Mouse (Mus musculus) lung, postnatal 14 days (tissue): Measurements from ENCODE around the gene Zic4.

ENCODE experiments used
- DNase-seq: peaks from one replicate; pipeline ENCODE4 v3.0.0; 2021

Zic4 gene

DNA sequence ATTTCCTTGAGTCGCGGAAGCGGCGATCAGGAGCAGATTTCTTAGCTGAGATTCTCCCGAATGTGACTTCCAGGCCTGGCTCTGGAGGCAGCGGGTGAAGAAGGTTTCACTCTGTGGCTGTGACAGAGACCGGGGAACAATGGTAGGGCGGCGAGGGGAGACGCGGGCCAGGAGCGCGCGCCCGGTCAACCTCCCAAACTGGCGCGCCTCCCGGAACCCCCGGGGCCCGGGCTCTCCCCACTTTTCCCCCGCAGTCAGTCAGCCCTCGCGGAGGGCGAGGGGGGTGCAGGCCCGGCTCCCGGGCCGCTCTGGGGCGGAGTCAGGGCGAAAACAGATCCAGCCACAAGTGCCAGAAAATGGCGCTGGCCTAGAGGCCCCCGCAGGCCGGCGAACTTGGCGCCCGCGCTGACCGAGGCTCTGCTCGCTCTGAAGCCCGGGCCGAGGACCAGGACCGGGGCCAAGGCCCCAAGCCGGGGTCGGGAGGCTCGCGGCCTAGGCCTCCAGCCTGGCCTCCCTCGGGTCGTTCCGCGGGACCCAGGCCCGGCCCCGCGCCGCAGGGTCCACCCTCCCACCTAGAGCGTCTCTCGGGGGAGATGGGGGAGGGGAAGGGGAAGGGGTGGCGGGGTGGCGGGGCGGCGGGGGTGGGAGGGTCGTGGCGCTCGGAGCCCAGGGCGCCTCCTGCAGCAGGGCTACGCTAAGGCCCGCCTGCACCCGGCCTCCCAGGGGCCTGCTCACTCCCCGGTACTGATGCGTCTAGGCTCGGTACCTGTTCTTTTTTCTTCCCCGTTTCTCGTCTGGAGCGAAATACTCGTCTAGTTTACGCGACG lies 19.3 kb downstream of the Zic4 start:
- DNase-seq = no peak

DNA sequence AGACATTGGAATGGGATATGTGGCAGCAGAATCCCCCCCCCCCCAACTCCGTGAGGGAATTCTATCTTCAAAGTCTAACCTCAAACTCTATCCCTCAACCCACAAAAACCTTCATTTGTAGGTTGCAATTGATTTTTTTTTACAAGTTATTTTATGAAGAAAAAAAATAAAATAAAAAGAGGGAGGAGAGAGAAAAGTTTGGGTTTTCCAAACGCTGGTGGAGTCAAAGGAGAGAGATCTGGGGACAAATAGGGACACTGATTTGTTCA lies 19.8 kb downstream of the Zic4 start:
- DNase-seq = no peak

DNA sequence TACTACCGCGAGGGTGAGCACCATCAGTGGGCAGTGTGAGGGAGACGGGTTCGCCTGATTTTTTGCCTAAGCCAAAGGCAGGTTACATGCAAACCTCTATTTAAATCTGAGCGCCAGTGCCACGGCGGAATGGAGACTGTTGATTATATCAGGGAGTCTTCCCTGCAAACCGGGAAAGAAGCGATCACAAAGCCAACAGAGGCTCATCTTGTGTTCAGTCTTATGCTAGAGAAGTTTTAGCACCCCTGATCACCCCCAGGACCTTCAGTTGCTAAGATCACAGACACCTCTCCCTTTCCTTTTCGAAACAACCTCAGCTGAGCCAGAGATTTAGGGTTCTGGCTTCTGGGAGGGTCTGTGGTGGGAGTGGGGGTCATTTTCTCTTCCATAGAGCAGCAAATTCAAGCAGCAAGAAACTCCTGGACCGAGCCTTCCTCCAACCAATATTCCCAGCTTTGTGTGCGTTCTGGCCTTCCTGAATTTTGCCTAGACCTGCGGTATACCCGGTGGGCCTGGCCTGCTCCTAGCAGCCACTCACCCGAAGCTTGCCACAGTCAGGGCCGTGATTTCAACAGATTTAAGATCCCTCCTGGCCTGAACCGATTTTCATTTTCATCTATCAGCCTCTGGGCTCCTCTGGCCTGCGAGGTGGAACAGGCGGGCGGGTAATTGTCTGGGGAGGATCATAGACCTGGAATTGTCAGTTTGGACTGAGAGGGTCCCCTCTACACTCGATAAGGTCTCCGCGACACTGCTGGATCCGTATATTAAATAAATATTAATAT lies 20.4 kb downstream of the Zic4 start:
- no peak for DNase-seq

DNA sequence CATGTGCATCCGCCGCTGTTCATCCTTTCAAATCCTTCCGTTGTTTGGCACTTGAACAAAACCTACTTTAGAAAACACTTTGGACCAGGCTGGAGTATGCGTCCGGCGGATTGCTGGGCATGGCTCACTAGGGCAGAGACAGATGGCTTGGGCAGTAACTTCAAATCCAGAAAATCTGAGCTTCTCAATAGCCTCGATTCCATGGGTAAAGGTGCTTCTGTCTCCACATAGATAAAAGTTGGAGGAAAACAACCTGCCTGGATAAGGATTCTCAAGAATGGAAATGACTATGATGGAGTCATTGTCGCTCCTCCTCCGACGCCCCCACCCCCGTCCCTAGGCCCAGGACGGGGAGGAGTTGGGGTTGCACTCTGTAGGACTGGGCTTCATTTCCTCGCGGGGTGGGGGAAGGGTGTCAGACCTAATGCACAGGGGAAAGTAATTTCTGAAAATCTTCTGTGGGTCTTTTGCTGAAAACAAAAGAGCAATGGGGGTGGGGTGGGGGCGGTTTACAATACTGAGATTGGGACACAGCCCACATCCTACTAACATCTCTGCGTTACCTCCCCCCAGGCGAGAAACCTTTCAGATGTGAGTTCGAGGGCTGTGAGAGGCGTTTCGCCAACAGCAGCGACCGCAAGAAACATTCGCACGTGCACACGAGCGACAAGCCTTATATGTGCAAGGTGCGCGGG lies 21.4 kb downstream of the Zic4 start:
- DNase-seq = no peak

DNA sequence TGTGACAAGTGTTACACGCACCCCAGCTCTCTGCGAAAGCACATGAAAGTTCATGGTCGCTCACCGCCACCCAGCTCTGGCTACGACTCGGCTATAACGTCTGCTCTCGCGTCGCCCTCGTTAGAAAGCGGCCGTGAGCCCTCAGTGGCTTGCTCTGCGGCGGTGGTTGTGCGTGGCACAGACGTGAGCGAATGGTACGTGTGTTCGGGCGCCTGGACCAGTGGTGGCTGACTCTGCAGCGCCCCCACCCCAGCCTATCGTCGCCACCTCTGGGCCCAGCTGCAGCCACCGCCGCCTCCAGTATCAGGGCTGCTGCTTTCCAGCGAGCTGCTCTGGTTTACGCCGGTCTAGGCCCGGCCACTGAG lies 21.9 kb downstream of the Zic4 start:
- no peak for DNase-seq

DNA sequence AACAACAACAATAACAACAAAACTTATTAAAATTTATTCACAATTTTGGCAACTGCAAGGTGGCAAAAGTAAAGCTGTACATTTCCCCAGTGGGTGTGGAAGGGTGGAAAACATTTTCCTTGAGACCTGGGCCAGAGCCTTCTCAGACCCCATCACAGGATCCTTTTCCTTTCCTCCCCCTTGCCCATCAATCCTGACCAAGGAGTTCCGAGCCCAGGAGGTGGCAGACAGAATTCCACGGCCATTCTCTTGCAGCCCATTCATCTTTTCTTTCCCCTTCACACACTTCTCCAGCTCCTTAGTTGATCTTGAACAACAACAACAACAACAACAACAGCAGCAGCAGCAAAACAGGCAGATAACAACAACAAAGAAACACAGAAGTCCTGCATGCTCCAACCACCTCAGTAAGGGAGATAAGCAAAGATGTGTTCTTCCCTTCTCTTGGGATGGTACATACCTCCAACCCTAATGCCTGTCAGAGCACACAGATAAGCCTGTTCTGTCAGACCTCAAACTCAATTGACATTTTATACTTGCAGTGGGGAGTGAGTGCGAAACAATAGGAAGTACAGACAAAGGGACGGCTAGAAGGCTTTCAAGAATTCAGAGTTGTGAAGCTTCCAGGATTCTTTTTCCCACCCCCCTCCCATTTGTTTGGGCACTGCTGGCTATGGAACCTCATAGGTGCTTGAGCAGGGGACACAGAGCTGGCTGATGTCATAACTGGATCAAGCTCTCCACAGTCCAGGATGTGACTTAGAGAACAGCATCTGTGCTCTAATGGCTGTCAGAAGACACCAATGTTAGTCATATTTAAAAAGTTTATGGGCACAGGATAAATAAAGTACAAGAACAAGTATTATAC lies 22.7 kb downstream of the Zic4 start:
- DNase-seq = no peak

DNA sequence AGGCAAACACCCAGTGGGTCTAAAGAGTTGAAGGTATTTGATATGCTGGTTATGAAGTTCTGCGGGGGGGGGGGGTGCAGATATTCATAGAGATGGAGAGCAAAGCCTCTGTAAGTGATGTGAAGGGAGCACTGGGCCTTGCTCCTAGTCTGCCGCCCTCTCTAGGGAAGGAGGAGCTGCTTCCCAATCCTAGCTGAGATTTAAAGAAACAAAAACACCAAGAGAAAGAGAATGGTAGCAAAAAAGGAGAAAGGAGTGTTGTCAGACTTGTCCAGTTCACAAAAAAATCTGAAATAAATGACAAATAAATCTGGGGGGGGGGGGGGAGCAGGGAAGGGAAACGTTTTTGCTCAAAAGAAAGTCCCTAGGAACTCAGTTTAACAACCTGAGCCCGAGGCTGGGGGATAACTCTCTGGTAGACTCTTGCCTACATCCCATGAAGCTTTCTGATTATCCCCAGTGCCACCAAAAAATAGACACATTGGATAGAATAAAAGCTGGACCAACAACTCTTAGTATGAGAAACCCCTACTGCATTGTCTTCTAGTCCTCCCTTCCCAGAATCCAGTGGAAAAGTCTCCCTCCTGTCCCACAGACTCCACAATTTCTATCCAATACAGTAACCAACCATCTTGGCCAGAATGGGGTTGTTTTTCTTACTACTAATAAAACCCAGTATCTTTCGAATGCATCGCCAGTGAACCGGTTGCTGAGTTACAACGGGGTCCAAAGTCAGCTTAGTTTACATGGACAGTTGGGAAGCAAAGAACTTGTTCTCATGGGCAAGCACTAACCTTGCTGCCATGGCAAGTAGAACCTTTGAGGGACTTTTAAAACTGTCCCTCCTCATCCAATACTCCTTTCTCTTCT lies 23.6 kb downstream of the Zic4 start:
- no peak for DNase-seq

DNA sequence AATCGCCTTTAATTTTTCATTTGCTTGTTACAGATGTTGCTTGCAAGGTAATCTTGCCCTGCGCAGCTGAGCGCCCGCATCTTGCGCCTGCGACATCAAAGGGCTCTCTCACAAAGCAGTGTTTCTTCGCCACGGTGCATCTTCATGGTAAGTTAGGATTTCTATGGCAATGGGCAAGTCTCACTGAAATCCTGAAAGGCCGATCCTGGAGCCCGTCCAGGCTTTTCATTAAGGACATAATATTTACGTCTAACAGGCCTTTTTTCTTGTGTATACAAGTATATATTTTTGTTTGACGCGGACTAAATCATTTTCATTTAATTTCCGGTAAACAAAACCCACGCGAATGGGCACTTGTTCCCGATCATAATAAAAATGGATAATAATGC lies 24.3 kb downstream of the Zic4 start:
- no peak for DNase-seq

DNA sequence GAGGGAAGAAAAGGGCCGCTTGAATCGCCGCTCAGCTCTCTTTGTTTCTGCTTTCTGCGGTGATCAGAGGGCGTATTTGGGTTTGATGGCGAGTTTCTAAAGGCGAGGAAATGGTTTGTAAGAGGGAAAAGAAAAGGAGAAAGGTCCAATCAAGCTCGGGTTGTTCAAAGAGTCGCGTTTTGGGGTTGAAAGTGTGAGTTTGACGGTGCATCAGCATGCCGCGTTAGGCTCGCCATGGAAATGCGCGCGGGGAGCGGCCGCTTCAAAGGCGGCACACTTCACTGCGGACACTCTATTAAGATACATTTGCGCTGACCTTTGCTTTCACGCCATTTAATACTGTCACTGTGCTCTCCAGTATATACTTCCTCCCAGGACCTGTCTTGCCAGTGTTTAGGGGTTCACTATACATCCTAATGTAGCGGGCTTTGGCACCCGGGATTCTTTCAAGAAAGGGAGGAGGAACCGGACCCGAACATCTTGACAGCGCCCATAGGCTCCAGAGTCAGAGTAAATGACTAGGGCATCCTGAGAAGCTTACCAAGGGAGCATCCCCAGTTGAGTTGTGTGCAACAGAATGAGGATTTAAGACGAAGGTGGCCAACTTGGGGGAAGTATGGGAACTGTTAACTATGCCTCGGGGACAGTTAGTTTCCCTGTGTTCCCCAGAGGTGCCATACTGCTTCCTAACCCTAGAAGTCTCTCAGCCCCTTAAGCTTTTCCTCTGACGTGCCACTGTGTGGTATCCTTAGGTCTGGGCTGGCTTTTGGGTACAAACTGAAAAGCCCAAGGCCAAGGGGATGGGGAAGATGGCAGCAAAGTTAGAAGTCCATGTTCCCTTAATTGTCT lies 24.9 kb downstream of the Zic4 start:
- no peak for DNase-seq

DNA sequence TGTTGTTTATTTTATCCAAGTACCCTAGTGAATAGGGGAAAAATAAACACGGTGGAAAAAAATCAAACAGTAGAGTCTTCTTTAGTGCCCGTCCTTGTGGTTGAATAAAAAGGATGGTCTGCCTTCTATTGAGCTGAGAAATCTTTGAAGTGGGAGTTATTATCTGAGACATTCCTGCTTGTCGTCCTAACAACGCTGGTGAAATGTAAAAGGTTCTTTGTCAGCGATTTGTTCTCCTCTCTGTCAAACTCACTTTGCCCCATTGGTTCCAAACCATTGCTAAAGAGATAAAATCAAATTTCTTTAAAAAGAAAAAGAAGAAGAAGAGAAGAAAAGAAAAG lies 25.5 kb downstream of the Zic4 start:
- no peak for DNase-seq

DNA sequence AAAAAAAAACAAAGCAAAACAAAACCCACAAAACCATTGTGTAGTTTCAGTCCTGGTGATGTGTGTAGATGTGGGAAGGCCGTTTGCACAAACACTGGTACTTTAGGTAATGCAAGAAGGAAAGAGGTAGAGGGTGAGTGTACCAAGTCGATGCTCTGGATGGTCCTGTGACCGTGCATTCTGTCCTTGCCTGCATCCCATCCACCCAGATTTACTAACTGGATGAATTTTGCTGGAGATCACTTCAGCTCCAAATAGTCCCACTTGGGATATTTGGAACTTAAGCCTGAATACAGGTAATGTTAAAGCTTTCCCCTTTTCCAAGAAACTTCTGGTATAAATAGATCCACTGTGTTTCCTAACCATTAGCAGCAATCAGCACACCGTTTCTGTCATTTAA lies 26.0 kb downstream of the Zic4 start:
- DNase-seq = no peak

DNA sequence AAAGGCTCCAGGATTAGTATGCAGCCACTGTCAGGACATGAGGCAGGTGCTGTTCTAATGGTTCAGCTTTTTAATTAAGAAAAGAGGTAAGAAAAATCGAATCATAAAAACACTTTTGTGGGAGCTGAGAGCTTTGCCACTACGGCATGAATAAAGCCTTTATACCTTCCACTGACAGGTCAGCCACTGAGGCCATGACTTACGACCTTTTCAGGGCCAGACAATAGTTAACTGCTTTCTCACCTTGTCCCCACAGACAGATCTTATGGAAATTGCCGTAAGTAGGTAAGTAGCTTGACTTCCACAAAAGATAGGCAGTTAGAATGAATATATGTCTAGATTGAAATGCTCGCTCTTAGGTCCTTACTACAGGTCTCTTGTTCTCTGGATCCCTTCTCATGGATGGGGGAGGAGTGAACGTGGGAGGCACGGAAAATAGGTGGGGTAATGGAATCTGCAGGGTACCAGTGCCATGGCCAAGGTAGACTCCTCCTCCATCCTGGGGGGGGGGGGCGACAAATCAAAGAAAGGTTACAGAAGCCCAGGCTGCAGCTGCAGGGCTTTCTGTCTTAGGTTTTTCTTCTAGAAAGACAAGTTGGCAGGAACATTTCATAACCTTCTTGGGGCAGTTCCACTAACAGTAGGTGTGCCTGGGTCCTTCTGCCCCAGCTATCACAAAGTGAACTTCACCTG lies 31.3 kb downstream of the Zic4 start:
- no peak for DNase-seq

DNA sequence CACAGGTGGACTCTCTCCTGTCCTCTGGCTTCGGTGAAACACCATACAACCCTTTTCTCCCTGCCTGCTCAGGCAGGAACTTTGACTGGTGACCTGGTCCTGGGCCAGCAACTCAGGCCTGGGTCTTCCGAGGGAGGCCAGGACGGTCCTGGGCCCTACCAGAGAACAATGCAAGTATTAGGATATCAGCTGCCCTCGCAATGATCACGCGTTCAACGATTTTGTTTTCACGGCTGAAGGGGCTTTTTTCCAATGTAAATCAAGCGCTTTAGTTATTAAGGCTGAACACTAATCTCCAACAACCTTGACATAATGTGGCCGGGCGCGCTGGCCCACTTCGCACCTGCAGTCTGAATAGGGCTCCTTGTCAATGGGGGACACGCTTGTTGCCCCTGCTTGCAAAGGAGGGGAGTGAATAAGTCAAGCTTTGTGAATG lies 32.0 kb downstream of the Zic4 start:
- no peak for DNase-seq

DNA sequence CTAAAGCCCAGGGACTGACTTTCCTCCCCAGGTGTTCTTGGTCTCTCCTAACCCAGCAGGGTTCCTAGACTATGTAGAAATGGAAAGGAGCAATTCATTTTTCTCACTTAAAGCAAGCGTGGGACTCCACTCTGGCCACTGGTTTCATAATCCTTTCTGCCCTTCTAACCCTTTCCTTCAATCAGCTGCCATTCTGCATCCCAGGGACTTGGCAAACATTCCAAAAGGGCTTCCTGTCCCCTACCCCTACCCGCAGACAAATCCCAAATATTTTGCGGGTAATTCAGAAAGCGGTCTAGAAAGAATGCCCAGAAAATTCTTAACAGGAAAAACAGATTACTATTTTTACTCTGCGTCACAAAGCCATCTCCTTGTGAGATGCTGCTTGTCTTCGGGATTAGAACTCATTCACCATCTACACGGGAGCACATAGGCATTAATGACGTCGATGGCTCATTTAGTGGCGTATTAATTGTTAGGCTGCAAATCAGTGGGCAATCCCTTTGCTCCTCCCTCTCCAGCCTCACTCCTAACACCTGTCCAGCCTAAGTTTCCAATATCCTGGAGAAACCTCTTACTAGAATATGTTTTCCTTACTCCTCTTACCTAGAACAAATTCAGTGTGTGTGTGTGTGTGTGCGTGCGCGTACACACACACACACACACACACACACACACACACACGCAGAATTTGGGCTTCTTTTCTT lies 33.0 kb downstream of the Zic4 start:
- no peak for DNase-seq

DNA sequence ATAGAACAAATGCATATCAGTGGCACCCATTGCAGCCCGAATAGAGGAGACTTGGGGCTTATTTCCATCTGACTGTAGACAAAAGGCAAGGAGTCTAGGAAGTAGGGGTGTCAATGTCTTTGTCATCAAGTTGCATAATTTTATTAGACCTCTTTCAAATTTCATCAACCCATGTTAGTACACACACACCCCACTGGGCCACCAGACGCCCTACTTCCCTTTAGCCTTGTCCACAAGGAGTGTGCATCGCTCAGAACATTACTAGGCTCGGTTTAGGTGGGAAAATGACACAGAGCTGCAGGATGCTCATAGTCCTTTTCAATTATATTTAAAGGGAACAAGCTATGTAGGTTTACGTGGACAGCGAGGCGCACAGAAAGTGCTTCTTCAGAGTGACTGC lies 37.8 kb downstream of the Zic4 start:
- no peak for DNase-seq

DNA sequence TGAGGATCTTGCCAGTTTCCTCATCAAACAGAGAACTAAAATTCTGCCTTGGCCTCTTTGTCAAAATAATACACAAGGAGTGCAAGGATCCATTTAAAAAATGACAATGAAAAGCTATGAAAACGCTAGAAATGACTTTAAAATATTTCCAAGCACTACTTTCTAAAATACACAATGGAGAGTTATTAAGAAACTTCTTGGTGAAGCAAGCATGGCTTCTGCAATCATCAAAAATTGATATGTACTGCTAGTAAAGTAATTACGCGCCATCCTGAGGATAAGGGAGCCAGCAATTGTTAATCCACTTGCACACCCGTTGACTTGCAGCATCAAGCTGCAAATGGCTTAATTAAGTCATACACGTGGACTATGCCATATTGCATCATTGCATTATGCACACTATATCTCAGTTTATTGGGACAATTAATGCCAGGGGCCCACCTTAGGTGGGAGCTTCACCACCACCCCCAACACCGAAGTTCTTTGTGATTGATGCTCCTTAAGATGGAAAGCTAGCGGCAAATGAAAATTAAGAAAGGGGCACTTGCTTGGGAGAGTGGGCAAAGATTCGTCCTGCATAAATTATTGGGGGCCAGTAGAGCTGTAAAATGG lies 38.4 kb downstream of the Zic4 start:
- DNase-seq = no peak

DNA sequence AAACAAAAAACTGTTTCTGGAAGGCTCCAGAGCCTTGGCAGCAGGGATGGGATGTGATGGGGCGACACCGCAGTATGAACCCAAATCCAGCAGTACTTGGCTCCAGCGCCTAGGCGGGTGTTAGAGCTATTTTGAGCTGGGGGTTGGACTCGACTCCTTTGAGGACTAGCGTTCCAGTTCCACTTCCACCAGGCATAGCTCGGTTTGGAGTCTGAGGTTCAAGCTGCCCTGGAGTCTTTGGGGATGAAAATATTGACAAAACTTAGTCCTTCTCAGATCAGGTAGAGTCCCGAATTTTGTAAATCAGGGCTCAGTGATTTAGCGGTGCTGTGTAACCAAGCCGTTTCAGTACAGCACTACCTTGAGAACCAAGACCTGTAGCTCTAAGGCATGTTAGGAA lies 39.3 kb downstream of the Zic4 start:
- DNase-seq = no peak

DNA sequence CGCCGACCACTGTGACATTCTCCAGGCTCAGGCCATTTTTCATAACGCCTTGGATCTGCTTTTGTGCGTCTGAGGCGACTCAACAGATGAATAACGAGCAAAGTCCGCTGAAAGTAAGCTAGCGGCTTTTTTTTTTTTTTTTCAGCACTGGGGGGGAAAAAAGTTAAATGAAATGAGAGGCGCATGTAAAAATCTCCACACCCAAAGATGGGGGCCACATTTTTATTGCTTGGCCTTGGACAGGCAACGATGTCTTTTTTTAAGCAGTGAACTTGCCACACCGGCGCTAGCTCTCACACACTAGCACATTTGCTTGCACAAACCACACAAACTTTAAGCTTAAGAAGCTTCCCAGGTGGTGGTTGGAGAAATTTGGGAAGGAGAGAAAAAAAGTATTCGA lies 42.0 kb downstream of the Zic4 start:
- DNase-seq = no peak

DNA sequence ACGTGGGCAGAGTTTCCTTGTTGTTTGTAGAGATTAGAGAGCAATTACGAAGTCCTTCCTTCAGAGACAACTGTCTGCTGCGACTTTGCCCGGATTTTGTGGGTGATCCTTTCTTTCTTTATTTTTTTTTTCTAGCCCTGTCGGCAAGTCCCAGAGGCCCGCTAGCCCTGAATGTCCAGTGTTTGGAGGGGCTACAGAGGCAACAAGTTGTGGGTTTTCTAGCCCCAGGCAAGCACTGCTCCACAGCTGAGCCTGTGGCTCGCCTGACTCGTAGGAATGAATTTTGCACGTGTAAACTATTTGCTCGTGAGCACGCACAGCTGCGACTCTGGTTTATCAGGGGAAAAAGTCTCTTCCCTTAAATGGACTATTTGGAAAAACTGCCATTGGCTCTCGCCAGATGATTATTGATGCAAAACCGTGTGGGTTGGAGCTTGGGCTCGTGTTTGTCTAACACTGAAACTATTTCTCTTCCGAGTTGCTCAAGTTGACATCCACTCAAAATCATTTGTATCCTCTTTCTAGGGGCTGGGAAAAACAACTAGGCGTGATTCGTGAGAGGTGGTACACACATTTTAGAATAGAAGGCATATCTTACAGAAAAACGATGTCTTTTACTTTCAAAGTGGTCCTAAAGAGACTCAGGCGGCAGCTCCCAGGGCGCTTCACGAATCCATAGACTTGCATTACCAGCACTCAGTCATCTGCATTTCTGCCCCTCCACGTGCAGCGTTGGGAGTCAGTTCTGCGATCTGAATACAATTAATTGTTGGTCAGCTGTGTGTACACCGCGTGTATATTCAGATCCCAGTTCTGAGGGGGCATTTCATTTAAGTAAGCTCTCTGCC lies 42.9 kb downstream of the Zic4 start:
- no peak for DNase-seq
